Mouse (Mus musculus) hindbrain, postnatal 0 days (tissue): ENCODE measurements around the gene Rrp9. TPM values are rescaled to one million over a fixed set of nuclear protein-coding genes. Genes with fewer than 3 reads are reported as not detected.

Experiments
- ATAC-seq: fragments of 200-750 bp; cut with Nextera tagmentation; 2 replicates; pipeline ENCODE4 v1.8.0; 2017; ENCODE audit warnings: mild to moderate bottlenecking, moderate TSS enrichment, moderate library complexity
- DNase-seq: peaks from one replicate; pipeline ENCODE4 v3.0.0-alpha.2; 2015; ENCODE audit warnings: low spot score
- H3K27ac ChIP-seq: fragments of 300-500 bp; sonication (generic); 2 replicates; pipeline ENCODE4 v1.5.1; 2014; ENCODE audit warnings: mild to moderate bottlenecking
- H3K27me3 ChIP-seq: fragments of 300-500 bp; sonication (generic); 2 replicates; pipeline ENCODE4 v1.6.1; 2014; ENCODE audit warnings: low read length, mixed read lengths; ENCODE audit not compliant: insufficient read depth
- H3K36me3 ChIP-seq: fragments of 300-500 bp; sonication (generic); 2 replicates; pipeline ENCODE4 v1.6.1; 2014; ENCODE audit warnings: low read length, mixed read lengths; ENCODE audit not compliant: insufficient read depth
- H3K4me1 ChIP-seq: fragments of 300-500 bp; sonication (generic); 2 replicates; pipeline ENCODE4 v1.6.1; 2014; ENCODE audit warnings: antibody characterized with exemption, low read length, mixed read lengths; ENCODE audit not compliant: insufficient read depth
- H3K4me2 ChIP-seq: fragments of 300-500 bp; sonication (generic); 2 replicates; pipeline ENCODE4 v1.6.1; 2014; ENCODE audit warnings: low read depth, mild to moderate bottlenecking, low read length, moderate library complexity, mixed read lengths
- H3K4me3 ChIP-seq: fragments of 300-500 bp; sonication (generic); 2 replicates; pipeline ENCODE4 v1.5.1; 2014; ENCODE audit warnings: low read length
- H3K9ac ChIP-seq: fragments of 300-500 bp; sonication (generic); replicated peaks from 2 replicates; pipeline ENCODE4 v1.6.1; 2014; ENCODE audit warnings: mild to moderate bottlenecking, low read length, moderate library complexity, mixed read lengths
- H3K9me3 ChIP-seq: fragments of 300-500 bp; sonication (generic); 2 replicates; pipeline ENCODE4 v1.6.1; 2016; ENCODE audit warnings: low read length, mixed read lengths
- CTCF ChIP-seq: IDR thresholded peaks from 2 replicates; pipeline ENCODE4 v1.5.1; 2016; ENCODE audit warnings: antibody characterized with exemption, control low read depth, low read depth
- WGBS: fragments of 180-500 bp; shearing (Covaris S2); extraction: QIAGEN DNeasy Blood & Tissue Kit; methylation state at CpG from one replicate; pipeline ENCODE4 v1.1.7; 2014; 5-methylcytosine and 5-hydroxymethylcytosine counted together
- polyA plus RNA-seq: library from polyadenylated mRNA; unstranded; fragments of >200 nt; fragmentation: Nextera tagmentation; extraction: Ambion mirVana; gene quantifications from 2 replicates; pipeline ENCODE4 v1.2.1, GENCODE M21; 2015
- total RNA-seq: library from RNA; depleted of rRNA; stranded (reverse); fragments of >200 nt; gene quantifications from 2 replicates; pipeline ENCODE4 v1.2.3, GENCODE M21; 2014

Rrp9 gene
- total and polyA plus RNA-seq, 2 experiments from 2014 or later = 38.3 to 46.2 TPM

GRCm38 (mm10) chr9:106451899-106452298 lies 23.9 kb upstream of the Rrp9 start:
- Histone ChIP-seq H3K9ac (no peak overlapping the region), H3K4me2 (no peak overlapping the region), H3K27me3 (no peaks in the 10 kb centered on the region), H3K36me3 (no peaks in the 10 kb centered on the region), H3K27ac (no peak overlapping the region), H3K4me1 (peaks cover 30% of the 10 kb centered on the region), H3K9me3 (no peaks in the 10 kb centered on the region), H3K4me3 (no peak overlapping the region)
- DNase-seq (no peak), ATAC-seq (no peak)
- WGBS = 79% methylated on average over 2 of the region's 2 CpGs
- no peak for TF ChIP-seq CTCF

GRCm38 (mm10) chr9:106452351-106452750 lies 23.4 kb upstream of the Rrp9 start:
- TF ChIP-seq CTCF = no peak
- Histone ChIP-seq H3K4me3 (no peak overlapping the region), H3K9ac (no peak overlapping the region), H3K4me1 (peaks cover 33% of the 10 kb centered on the region), H3K36me3 (no peaks in the 10 kb centered on the region), H3K4me2 (peak overlapping the region; percentile 92), H3K27ac (peak overlapping the region; percentile 94; the same call in 1 of the 2 replicates), H3K27me3 (no peaks in the 10 kb centered on the region), H3K9me3 (no peaks in the 10 kb centered on the region)
- ATAC-seq (no peak), DNase-seq (no peak)
- 32% methylated on average over 6 of the region's 6 CpGs for WGBS

- H3K4me3 ChIP-seq = peak overlapping the region; percentile 70
- H3K4me1 ChIP-seq = peaks cover 34% of the 10 kb centered on the region
- H3K9me3 ChIP-seq = no peaks in the 10 kb centered on the region
- 0% methylated on average over 7 of the region's 7 CpGs for WGBS
- ATAC-seq = peak; percentile 0; the same call in 1 of the 2 replicates
- no peaks in the 10 kb centered on the region for H3K27me3 ChIP-seq
- H3K27ac ChIP-seq = peak overlapping the region; percentile 94
- peak overlapping the region; percentile 85; the same call in 1 of the 2 replicates for H3K9ac ChIP-seq
- peak overlapping the region; percentile 92 for H3K4me2 ChIP-seq
- peak; percentile 55 for DNase-seq
- no peaks in the 10 kb centered on the region for H3K36me3 ChIP-seq
- TF ChIP-seq CTCF = no peak
Measured at GRCm38 (mm10) chr9:106452821-106453220, 22.9 kb upstream of the Rrp9 start.

GRCm38 (mm10) chr9:106453271-106454070 lies 22.3 kb upstream of the Rrp9 start, which contains the start of gene Pcbp4:
Gene Pcbp4 (plus strand): TSS chr9:106453291.
- Histone ChIP-seq H3K27ac (peak within 1 kb of the TSS; percentile 94), H3K4me1 (peaks cover 35% of the 10 kb centered on the region), H3K9ac (peak within 1 kb of the TSS; percentile 85), H3K9me3 (no peaks in the 10 kb centered on the region), H3K4me3 (peak within 1 kb of the TSS; percentile 70), H3K36me3 (no peaks in the 10 kb centered on the region), H3K27me3 (no peaks in the 10 kb centered on the region), H3K4me2 (peak within 1 kb of the TSS; percentile 92)
- no peak for TF ChIP-seq CTCF
- ATAC-seq (peak; percentile 74), DNase-seq (peak; percentile 73)
- WGBS = 1% methylated on average over 45 of the region's 74 CpGs

- no peaks in the 10 kb centered on the region for H3K9me3 ChIP-seq
- 4% methylated on average over 14 of the region's 20 CpGs for WGBS
- H3K4me3 ChIP-seq = peak overlapping the region; percentile 70
- H3K4me2 ChIP-seq = peak overlapping the region; percentile 92
- H3K27me3 ChIP-seq = no peaks in the 10 kb centered on the region
- peaks cover 35% of the 10 kb centered on the region for H3K4me1 ChIP-seq
- DNase-seq = peak; percentile 60
- no peak for TF ChIP-seq CTCF
- H3K27ac ChIP-seq = peak overlapping the region; percentile 94
- H3K9ac ChIP-seq = peak overlapping the region; percentile 85
- peak; percentile 4; the same call in 1 of the 2 replicates for ATAC-seq
- no peaks in the 10 kb centered on the region for H3K36me3 ChIP-seq
Measured at GRCm38 (mm10) chr9:106454071-106454761, 21.5 kb upstream of the Rrp9 start.

- H3K9ac ChIP-seq = peak overlapping the region; percentile 85
- ATAC-seq = peak; percentile 29
- H3K4me3 ChIP-seq = peak overlapping the region; percentile 70
- H3K27me3 ChIP-seq = no peaks in the 10 kb centered on the region
- WGBS = 4% methylated on average over 17 of the region's 17 CpGs
- H3K9me3 ChIP-seq = no peaks in the 10 kb centered on the region
- DNase-seq = peak; percentile 72
- peaks cover 2% of the 10 kb centered on the region for H3K36me3 ChIP-seq
- H3K4me2 ChIP-seq = peak overlapping the region; percentile 92
- H3K27ac ChIP-seq = peak overlapping the region; percentile 94
- no peak for TF ChIP-seq CTCF
- H3K4me1 ChIP-seq = peaks cover 35% of the 10 kb centered on the region
Measured at GRCm38 (mm10) chr9:106454888-106455681, 20.7 kb upstream of the Rrp9 start.
